Mouse (Mus musculus) forebrain, embryonic 11.5 days (tissue): ENCODE results near the gene Pip5k1b. TPM values are rescaled to one million over a fixed set of nuclear protein-coding genes. Genes with fewer than 3 reads are reported as not detected.

Experiments
- ATAC-seq: fragments of 200-750 bp; cut with Nextera tagmentation; replicated peaks from 2 replicates; pipeline ENCODE4 v1.8.0; 2017; ENCODE audit warnings: moderate TSS enrichment; ENCODE audit not compliant: low FRiP score
- DNase-seq: peaks from one replicate; pipeline ENCODE4 v3.0.0-alpha.2; 2017; ENCODE audit warnings: low spot score
- H3K27ac ChIP-seq: fragments of 300-500 bp; sonication (generic); 2 replicates; pipeline ENCODE4 v1.5.1; 2014; ENCODE audit warnings: low read depth, low read length
- H3K27me3 ChIP-seq: fragments of 300-500 bp; sonication (generic); 2 replicates; pipeline ENCODE4 v1.6.1; 2014; ENCODE audit warnings: mild to moderate bottlenecking, low read length, mixed read lengths; ENCODE audit not compliant: control insufficient read depth, insufficient read depth
- H3K36me3 ChIP-seq: fragments of 300-500 bp; sonication (generic); 2 replicates; pipeline ENCODE4 v1.6.1; 2014; ENCODE audit warnings: mild to moderate bottlenecking, low read length, moderate library complexity, mixed read lengths; ENCODE audit not compliant: control insufficient read depth, insufficient read depth
- H3K4me1 ChIP-seq: fragments of 300-500 bp; sonication (generic); replicated peaks from 2 replicates; pipeline ENCODE4 v1.6.1; 2014; ENCODE audit warnings: low read length, mixed read lengths; ENCODE audit not compliant: control insufficient read depth, insufficient read depth
- H3K4me2 ChIP-seq: fragments of 300-500 bp; sonication (generic); 2 replicates; pipeline ENCODE4 v1.6.1; 2014; ENCODE audit warnings: low read depth, mild to moderate bottlenecking, low read length, moderate library complexity, mixed read lengths; ENCODE audit not compliant: severe bottlenecking
- H3K4me3 ChIP-seq: fragments of 300-500 bp; sonication (generic); 2 replicates; pipeline ENCODE4 v1.5.1; 2014; ENCODE audit warnings: low read depth, low read length
- H3K9ac ChIP-seq: fragments of 300-500 bp; sonication (generic); 2 replicates; pipeline ENCODE4 v1.6.1; 2014; ENCODE audit warnings: low read length
- H3K9me3 ChIP-seq: fragments of 300-500 bp; sonication (generic); 2 replicates; pipeline ENCODE4 v1.6.1; 2016; ENCODE audit warnings: low read length, mixed read lengths; ENCODE audit not compliant: control insufficient read depth
- WGBS: fragments of 180-500 bp; shearing (Covaris S2); extraction: QIAGEN DNeasy Blood & Tissue Kit; methylation state at CpG from one replicate; pipeline ENCODE4 v1.1.7; 2014; 5-methylcytosine and 5-hydroxymethylcytosine counted together
- polyA plus RNA-seq: library from polyadenylated mRNA; unstranded; fragments of >200 nt; fragmentation: Nextera tagmentation; extraction: Ambion mirVana; gene quantifications from 2 replicates; pipeline ENCODE4 v1.2.1, GENCODE M21; 2014

Gene Pip5k1b
- polyA plus RNA-seq, result 2.2 and 2.3 TPM in 2 replicates

GRCm38 (mm10) chr19:24555466-24555903, at the start of gene Pip5k1b:
Gene Pip5k1b, minus strand, starts transcription at chr19:24555872.
- Histone ChIP-seq H3K27ac (peak within 1 kb of the TSS; percentile 18; the same call in 1 of the 2 replicates), H3K4me3 (peak within 1 kb of the TSS; percentile 80), H3K4me2 (peak within 1 kb of the TSS; percentile 87), H3K9ac (peak within 1 kb of the TSS; percentile 83), H3K36me3 (no peaks in the 10 kb centered on the region), H3K9me3 (no peaks in the 10 kb centered on the region), H3K27me3 (peaks cover 6% of the 10 kb centered on the region), H3K4me1 (peaks cover 3% of the 10 kb centered on the region; the same call in 1 of the 2 replicates)
- peak; percentile 53 for ATAC-seq
- DNase-seq, result peak; percentile 84
- under 1% methylated on average over 29 of the region's 39 CpGs for WGBS

- Histone ChIP-seq H3K9ac (no peak overlapping the region), H3K4me3 (no peak overlapping the region)
Measured at GRCm38 (mm10) chr19:24604105-24604504, 48.4 kb upstream of the Pip5k1b start.

GRCm38 (mm10) chr19:24603431-24603830, 47.8 kb upstream of the Pip5k1b start:
- no peak for DNase-seq
- Histone ChIP-seq H3K4me1 (no peaks in the 10 kb centered on the region), H3K9ac (no peak overlapping the region), H3K4me3 (no peak overlapping the region), H3K9me3 (no peaks in the 10 kb centered on the region), H3K27me3 (no peaks in the 10 kb centered on the region), H3K27ac (no peak overlapping the region), H3K4me2 (no peak overlapping the region), H3K36me3 (no peaks in the 10 kb centered on the region)
- ATAC-seq, result no peak
- 89% methylated on average over 4 of the region's 4 CpGs for WGBS

More at GRCm38 (mm10) chr19:24604105-24604504, 48.4 kb upstream of the Pip5k1b start:
- Histone ChIP-seq H3K4me2 (no peak overlapping the region), H3K4me1 (no peaks in the 10 kb centered on the region), H3K36me3 (no peaks in the 10 kb centered on the region), H3K27me3 (no peaks in the 10 kb centered on the region), H3K9me3 (no peaks in the 10 kb centered on the region), H3K27ac (no peak overlapping the region)
- no peak for DNase-seq
- no peak for ATAC-seq
- 87% methylated on average over 4 of the region's 4 CpGs for WGBS

- H3K9ac ChIP-seq, result no peak overlapping the region
- DNase-seq (no peak), ATAC-seq (no peak)
Measured at GRCm38 (mm10) chr19:24586726-24587125, 31.1 kb upstream of the Pip5k1b start.

GRCm38 (mm10) chr19:24585171-24585570, 29.5 kb upstream of the Pip5k1b start:
- H3K27ac ChIP-seq, result no peak overlapping the region
- H3K4me1 ChIP-seq, result no peaks in the 10 kb centered on the region
- DNase-seq (no peak), ATAC-seq (no peak)
- H3K4me2 ChIP-seq, result no peak overlapping the region
- no peak overlapping the region for H3K4me3 ChIP-seq
- H3K27me3 ChIP-seq, result no peaks in the 10 kb centered on the region
- H3K36me3 ChIP-seq, result no peaks in the 10 kb centered on the region
- no peaks in the 10 kb centered on the region for H3K9me3 ChIP-seq
- 96% methylated on average over 5 of the region's 5 CpGs for WGBS
- H3K9ac ChIP-seq, result no peak overlapping the region

More at GRCm38 (mm10) chr19:24586726-24587125, 31.1 kb upstream of the Pip5k1b start:
- no peaks in the 10 kb centered on the region for H3K4me1 ChIP-seq
- WGBS, result 66% methylated on average over 2 of the region's 2 CpGs
- H3K27ac ChIP-seq, result no peak overlapping the region
- H3K9me3 ChIP-seq, result no peaks in the 10 kb centered on the region
- no peak overlapping the region for H3K4me2 ChIP-seq
- H3K4me3 ChIP-seq, result no peak overlapping the region
- H3K36me3 ChIP-seq, result no peaks in the 10 kb centered on the region
- H3K27me3 ChIP-seq, result no peaks in the 10 kb centered on the region

- no peak overlapping the region for H3K27ac ChIP-seq
- no peak overlapping the region for H3K4me3 ChIP-seq
- no peak overlapping the region for H3K9ac ChIP-seq
- ATAC-seq, result no peak
- no peaks in the 10 kb centered on the region for H3K4me1 ChIP-seq
- H3K27me3 ChIP-seq, result no peaks in the 10 kb centered on the region
- H3K9me3 ChIP-seq, result no peaks in the 10 kb centered on the region
- 83% methylated on average over 8 of the region's 8 CpGs for WGBS
- H3K4me2 ChIP-seq, result no peak overlapping the region
- no peak for DNase-seq
- H3K36me3 ChIP-seq, result no peaks in the 10 kb centered on the region
Measured at GRCm38 (mm10) chr19:24583956-24584355, 28.3 kb upstream of the Pip5k1b start.

GRCm38 (mm10) chr19:24576125-24576524, 20.5 kb upstream of the Pip5k1b start:
- no peaks in the 10 kb centered on the region for H3K27me3 ChIP-seq
- no peak for DNase-seq
- no peak overlapping the region for H3K4me3 ChIP-seq
- H3K9ac ChIP-seq, result no peak overlapping the region
- 90% methylated on average over 13 of the region's 13 CpGs for WGBS
- ATAC-seq, result no peak
- no peaks in the 10 kb centered on the region for H3K36me3 ChIP-seq
- H3K27ac ChIP-seq, result no peak overlapping the region
- H3K4me1 ChIP-seq, result no peaks in the 10 kb centered on the region
- H3K9me3 ChIP-seq, result no peaks in the 10 kb centered on the region
- H3K4me2 ChIP-seq, result no peak overlapping the region

GRCm38 (mm10) chr19:24571756-24572181, 16.1 kb upstream of the Pip5k1b start:
- H3K4me2 ChIP-seq, result no peak overlapping the region
- H3K9me3 ChIP-seq, result no peaks in the 10 kb centered on the region
- ATAC-seq (no peak), DNase-seq (no peak)
- no peak overlapping the region for H3K4me3 ChIP-seq
- H3K9ac ChIP-seq, result no peak overlapping the region
- H3K4me1 ChIP-seq, result no peaks in the 10 kb centered on the region
- no peak overlapping the region for H3K27ac ChIP-seq
- 36% methylated on average over 7 of the region's 7 CpGs for WGBS
- no peaks in the 10 kb centered on the region for H3K27me3 ChIP-seq
- no peaks in the 10 kb centered on the region for H3K36me3 ChIP-seq

- Histone ChIP-seq H3K27me3 (no peaks in the 10 kb centered on the region), H3K4me2 (no peak overlapping the region), H3K9me3 (no peaks in the 10 kb centered on the region), H3K36me3 (no peaks in the 10 kb centered on the region), H3K9ac (no peak overlapping the region), H3K4me1 (no peaks in the 10 kb centered on the region), H3K4me3 (no peak overlapping the region), H3K27ac (no peak overlapping the region)
- ATAC-seq (no peak), DNase-seq (no peak)
- whole genome bisulfite sequencing, result 93% methylated on average over 8 of the region's 8 CpGs
Measured at GRCm38 (mm10) chr19:24570969-24571368, 15.3 kb upstream of the Pip5k1b start.
